Mouse (Mus musculus) hindbrain, postnatal 0 days (tissue): Measurements from ENCODE around the gene Vmn1r236. TPM values are rescaled to one million over a fixed set of nuclear protein-coding genes. Genes with fewer than 3 reads are reported as not detected.

Source experiments
- ATAC-seq: fragments of 200-750 bp; cut with Nextera tagmentation; 2 replicates; pipeline ENCODE4 v1.8.0; 2017; ENCODE audit warnings: mild to moderate bottlenecking, moderate TSS enrichment, moderate library complexity
- DNase-seq: peaks from one replicate; pipeline ENCODE4 v3.0.0-alpha.2; 2015; ENCODE audit warnings: low spot score
- H3K27ac ChIP-seq: fragments of 300-500 bp; sonication (generic); 2 replicates; pipeline ENCODE4 v1.5.1; 2014; ENCODE audit warnings: mild to moderate bottlenecking
- H3K27me3 ChIP-seq: fragments of 300-500 bp; sonication (generic); 2 replicates; pipeline ENCODE4 v1.6.1; 2014; ENCODE audit warnings: low read length, mixed read lengths; ENCODE audit not compliant: insufficient read depth
- H3K36me3 ChIP-seq: fragments of 300-500 bp; sonication (generic); 2 replicates; pipeline ENCODE4 v1.6.1; 2014; ENCODE audit warnings: low read length, mixed read lengths; ENCODE audit not compliant: insufficient read depth
- H3K4me1 ChIP-seq: fragments of 300-500 bp; sonication (generic); 2 replicates; pipeline ENCODE4 v1.6.1; 2014; ENCODE audit warnings: antibody characterized with exemption, low read length, mixed read lengths; ENCODE audit not compliant: insufficient read depth
- H3K4me2 ChIP-seq: fragments of 300-500 bp; sonication (generic); 2 replicates; pipeline ENCODE4 v1.6.1; 2014; ENCODE audit warnings: low read depth, mild to moderate bottlenecking, low read length, moderate library complexity, mixed read lengths
- H3K4me3 ChIP-seq: fragments of 300-500 bp; sonication (generic); 2 replicates; pipeline ENCODE4 v1.5.1; 2014; ENCODE audit warnings: low read length
- H3K9ac ChIP-seq: fragments of 300-500 bp; sonication (generic); replicated peaks from 2 replicates; pipeline ENCODE4 v1.6.1; 2014; ENCODE audit warnings: mild to moderate bottlenecking, low read length, moderate library complexity, mixed read lengths
- H3K9me3 ChIP-seq: fragments of 300-500 bp; sonication (generic); 2 replicates; pipeline ENCODE4 v1.6.1; 2016; ENCODE audit warnings: low read length, mixed read lengths
- CTCF ChIP-seq: IDR thresholded peaks from 2 replicates; pipeline ENCODE4 v1.5.1; 2016; ENCODE audit warnings: antibody characterized with exemption, control low read depth, low read depth
- WGBS: fragments of 180-500 bp; shearing (Covaris S2); extraction: QIAGEN DNeasy Blood & Tissue Kit; methylation state at CpG from one replicate; pipeline ENCODE4 v1.1.7; 2014; 5-methylcytosine and 5-hydroxymethylcytosine counted together
- microRNA-seq, 2 experiments: library from miRNA; unstranded; fragments of <30 nt; microRNA quantifications; one replicate each; pipeline ENCODE4; 2016
- polyA plus RNA-seq: library from polyadenylated mRNA; unstranded; fragments of >200 nt; fragmentation: Nextera tagmentation; extraction: Ambion mirVana; gene quantifications from 2 replicates; pipeline ENCODE4 v1.2.1, GENCODE M21; 2015
- total RNA-seq: library from RNA; depleted of rRNA; stranded (reverse); fragments of >200 nt; gene quantifications from 2 replicates; pipeline ENCODE4 v1.2.3, GENCODE M21; 2014; rRNA removed

The Vmn1r236 gene
- total RNA-seq (not detected in 2 replicates), polyA plus RNA-seq (not detected in 2 replicates)

GRCm38 (mm10) chr17:21282642-21283041 is at the start of gene Vmn1r236:
Vmn1r236 (plus strand) TSS chr17:21282942.
- H3K27me3 ChIP-seq: no peaks in the 10 kb centered on the region
- WGBS: 78% methylated on average over 3 of the region's 3 CpGs
- no peak within 1 kb of the TSS for H3K27ac ChIP-seq
- no peak within 1 kb of the TSS for H3K9ac ChIP-seq
- no peaks in the 10 kb centered on the region for H3K36me3 ChIP-seq
- H3K4me1 ChIP-seq: no peaks in the 10 kb centered on the region
- no peak for TF ChIP-seq CTCF
- no peak within 1 kb of the TSS for H3K4me3 ChIP-seq
- ATAC-seq (no peak), DNase-seq (no peak)
- H3K4me2 ChIP-seq: no peak within 1 kb of the TSS
- H3K9me3 ChIP-seq: no peaks in the 10 kb centered on the region

GRCm38 (mm10) chr17:21256111-21256510 is 26.6 kb upstream of the Vmn1r236 start, which contains the start of gene Vmn1r235:
Vmn1r235 (plus strand) TSS chr17:21256411.
- Histone ChIP-seq H3K4me3 (no peak within 1 kb of the TSS), H3K36me3 (no peaks in the 10 kb centered on the region), H3K9ac (no peak within 1 kb of the TSS), H3K27ac (no peak within 1 kb of the TSS), H3K27me3 (no peaks in the 10 kb centered on the region), H3K4me1 (no peaks in the 10 kb centered on the region), H3K9me3 (no peaks in the 10 kb centered on the region), H3K4me2 (no peak within 1 kb of the TSS)
- DNase-seq (no peak), ATAC-seq (no peak)
- TF ChIP-seq CTCF: no peak

- Histone ChIP-seq H3K4me2 (no peak overlapping the region), H3K36me3 (no peaks in the 10 kb centered on the region), H3K9ac (no peak overlapping the region), H3K9me3 (no peaks in the 10 kb centered on the region), H3K27me3 (no peaks in the 10 kb centered on the region), H3K27ac (no peak overlapping the region), H3K4me1 (no peaks in the 10 kb centered on the region), H3K4me3 (no peak overlapping the region)
- TF ChIP-seq CTCF: peak; percentile 71
- peak; percentile 74 for DNase-seq
- peak; percentile 59; the same call in 1 of the 2 replicates for ATAC-seq
- WGBS: 12% methylated on average over 4 of the region's 4 CpGs
Observed at GRCm38 (mm10) chr17:21272103-21272502, 10.6 kb upstream of the Vmn1r236 start.

- no peak for TF ChIP-seq CTCF
- no peak for DNase-seq
- Histone ChIP-seq H3K27ac (no peak overlapping the region), H3K9me3 (no peaks in the 10 kb centered on the region), H3K27me3 (no peaks in the 10 kb centered on the region), H3K36me3 (no peaks in the 10 kb centered on the region), H3K9ac (no peak overlapping the region), H3K4me2 (no peak overlapping the region), H3K4me3 (no peak overlapping the region), H3K4me1 (no peaks in the 10 kb centered on the region)
- no peak for ATAC-seq
Observed at GRCm38 (mm10) chr17:21284395-21284794, 1.7 kb downstream of the Vmn1r236 start.

- Histone ChIP-seq H3K27ac (no peak overlapping the region), H3K4me3 (no peak overlapping the region), H3K27me3 (no peaks in the 10 kb centered on the region), H3K4me2 (no peak overlapping the region), H3K9ac (no peak overlapping the region), H3K4me1 (no peaks in the 10 kb centered on the region), H3K9me3 (no peaks in the 10 kb centered on the region), H3K36me3 (no peaks in the 10 kb centered on the region)
- no peak for ATAC-seq
- no peak for DNase-seq
- no peak for TF ChIP-seq CTCF
Observed at GRCm38 (mm10) chr17:21289695-21290094, 7.0 kb downstream of the Vmn1r236 start.

GRCm38 (mm10) chr17:21311565-21311964 is 28.8 kb downstream of the Vmn1r236 start, which contains the start of gene Vmn1r237:
Vmn1r237 (plus strand) TSS chr17:21311865.
- Histone ChIP-seq H3K4me1 (no peaks in the 10 kb centered on the region), H3K27ac (no peak within 1 kb of the TSS), H3K4me2 (no peak within 1 kb of the TSS), H3K27me3 (no peaks in the 10 kb centered on the region), H3K9me3 (no peaks in the 10 kb centered on the region), H3K36me3 (no peaks in the 10 kb centered on the region), H3K4me3 (no peak within 1 kb of the TSS), H3K9ac (no peak within 1 kb of the TSS)
- ATAC-seq (no peak), DNase-seq (no peak)
- TF ChIP-seq CTCF: no peak

Small RNA genes lying within 50 kb of the gene (microRNA-seq; reads per million reads assigned to microRNA genes)
- 0 reads per million in 2 experiments for gene Gm26384

Other genes with a start within 250 kb of the Vmn1r236 start
- gene Vmn1r234, start 56.9 kb upstream of the Vmn1r236 start, total RNA-seq: not detected in 2 replicates
- not detected in 2 replicates for gene Vmn1r234, start 56.9 kb upstream of the Vmn1r236 start, polyA plus RNA-seq
- gene Vmn1r235, start 26.5 kb upstream of the Vmn1r236 start, total RNA-seq: not detected in 2 replicates
- gene Vmn1r235, start 26.5 kb upstream of the Vmn1r236 start, polyA plus RNA-seq: not detected in 2 replicates
- not detected in 2 replicates for gene Vmn1r237, start 28.9 kb downstream of the Vmn1r236 start, total RNA-seq
- not detected in 2 replicates for gene Vmn1r237, start 28.9 kb downstream of the Vmn1r236 start, polyA plus RNA-seq
- 0.73 and 1.7 TPM in 2 replicates for gene Zfp677, start 100.8 kb downstream of the Vmn1r236 start, total RNA-seq
- 1.8 and 2.7 TPM in 2 replicates for gene Zfp677, start 100.8 kb downstream of the Vmn1r236 start, polyA plus RNA-seq
- 2.1 and 2.2 TPM in 2 replicates for gene Zfp54, start 140.3 kb downstream of the Vmn1r236 start, total RNA-seq
- gene Zfp54, start 140.3 kb downstream of the Vmn1r236 start, polyA plus RNA-seq: 1.8 and 2.4 TPM in 2 replicates
- gene Zfp51, start 167.4 kb downstream of the Vmn1r236 start, total RNA-seq: 2.9 and 3.2 TPM in 2 replicates
- 5.6 TPM in 2 replicates for gene Zfp51, start 167.4 kb downstream of the Vmn1r236 start, polyA plus RNA-seq
- 3.1 and 3.4 TPM in 2 replicates for gene Zfp53, start 206.1 kb downstream of the Vmn1r236 start, total RNA-seq
- 7.8 and 7.9 TPM in 2 replicates for gene Zfp53, start 206.1 kb downstream of the Vmn1r236 start, polyA plus RNA-seq